Mouse (Mus musculus) embryonic stem cell, embryonic (primary cell): ENCODE measurements around the gene Meis3.

Experiments
- CTCF ChIA-PET, 4 experiments: fragments of 300-600 bp in 2 of 4; fragments of 350-600 bp in 2 of 4; sonication (Branson Sonifier 250); formaldehyde crosslinking; loops; one replicate each; lab custom pipeline; 2022; ENCODE audit warnings: inconsistent platforms in 2 of 4; lab: Charles Lee
- POLR2A ChIA-PET, 4 experiments: fragments of 300-600 bp in 2 of 4; fragments of 350-600 bp in 2 of 4; sonication (Branson Sonifier 250); formaldehyde crosslinking; loops; one replicate each; lab custom pipeline; 2022; ENCODE audit warnings: antibody characterized with exemption in 4 of 4, inconsistent platforms in 1 of 4; lab: Charles Lee

Meis3 gene

DNA sequence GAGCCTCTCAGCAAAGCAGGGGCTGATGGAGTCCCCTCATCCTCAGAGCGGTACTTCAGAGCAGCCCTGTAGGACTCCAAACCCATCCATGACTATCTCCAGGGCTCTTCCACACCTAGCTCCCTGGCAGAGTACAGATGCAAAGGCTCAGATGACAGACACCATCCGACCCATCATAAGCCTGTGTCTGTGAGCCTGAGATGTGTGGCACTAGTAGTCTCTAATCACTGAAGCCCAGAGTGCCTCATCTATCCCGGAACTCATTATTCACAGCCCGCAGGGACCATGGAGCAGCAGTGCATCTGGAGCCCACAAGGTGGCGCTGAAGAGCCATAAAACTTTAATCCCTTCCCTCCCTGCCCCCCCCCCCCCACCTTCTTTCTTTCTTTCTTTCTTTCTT lies 17.4 kb downstream of the Meis3 start:
- CTCF ChIA-PET, result interaction anchor here in 3 of 4 experiments (0.6 to 2.4 kb wide), 9 partner anchors 10 to 102 kb away, joined by 3 to 14 read pairs (median 6); no protein-coding TSS in a partner anchor

DNA sequence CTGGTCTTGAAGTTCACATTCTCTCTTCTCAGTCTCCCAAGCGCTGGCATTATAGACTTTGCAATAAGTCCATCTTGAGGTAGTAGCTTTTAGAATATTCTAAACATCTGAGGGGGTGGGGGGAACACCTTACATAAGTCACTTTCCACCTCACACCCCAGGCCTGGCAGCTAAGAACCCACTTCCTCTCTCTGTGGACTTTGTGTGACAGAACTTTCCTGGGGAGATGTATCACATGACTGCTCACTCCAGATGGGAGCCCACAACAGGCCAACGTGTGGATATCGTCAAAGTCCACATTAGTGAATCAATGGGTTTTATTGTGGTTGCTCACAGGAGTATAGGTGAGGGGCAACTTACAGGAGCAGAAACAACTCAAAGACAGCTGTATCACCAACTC lies 18.8 kb downstream of the Meis3 start:
- ChIA-PET POLR2A (interaction anchor here in 2 of 4 experiments (0.6 to 1.6 kb wide), 4 partner anchors 10 to 152 kb away, joined by 3 to 7 read pairs (median 4); no protein-coding TSS in a partner anchor), CTCF (interaction anchor here (0.6 to 2.4 kb wide), 9 partner anchors 8 to 232 kb away, joined by 3 to 14 read pairs (median 3); no protein-coding TSS in a partner anchor)

More for the DNA sequence above, 17.4 kb downstream of the Meis3 start:
- POLR2A ChIA-PET, result interaction anchor here in 2 of 4 experiments (0.6 to 1.1 kb wide), 4 partner anchors 25 to 139 kb away, joined by 3 to 11 read pairs (median 4); no protein-coding TSS in a partner anchor

DNA sequence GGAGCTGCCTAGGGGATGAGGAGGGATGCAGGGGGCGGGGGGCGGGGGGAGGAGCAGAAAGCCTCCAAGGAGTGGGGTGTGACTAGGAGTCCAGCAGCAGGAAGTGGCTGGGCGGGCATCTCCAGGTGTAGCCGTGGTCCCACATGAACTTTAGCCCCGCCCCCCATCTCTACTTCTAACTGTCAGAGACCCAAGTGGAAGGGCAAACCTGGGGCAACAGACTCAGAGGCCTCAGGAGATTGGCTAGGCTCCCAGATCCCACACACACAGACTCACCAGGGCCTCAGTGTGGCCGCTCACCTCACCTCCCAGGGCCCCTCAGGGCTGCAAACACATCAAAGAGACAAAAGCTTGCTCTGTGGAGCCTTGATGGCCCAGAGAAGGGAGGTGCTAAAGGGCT lies 21.7 kb downstream of the Meis3 start:
- CTCF ChIA-PET, result interaction anchor here in 2 of 4 experiments (0.6 to 1.0 kb wide), 3 partner anchors 66 to 268 kb away, joined by 3 to 6 read pairs (median 3); no protein-coding TSS in a partner anchor

DNA sequence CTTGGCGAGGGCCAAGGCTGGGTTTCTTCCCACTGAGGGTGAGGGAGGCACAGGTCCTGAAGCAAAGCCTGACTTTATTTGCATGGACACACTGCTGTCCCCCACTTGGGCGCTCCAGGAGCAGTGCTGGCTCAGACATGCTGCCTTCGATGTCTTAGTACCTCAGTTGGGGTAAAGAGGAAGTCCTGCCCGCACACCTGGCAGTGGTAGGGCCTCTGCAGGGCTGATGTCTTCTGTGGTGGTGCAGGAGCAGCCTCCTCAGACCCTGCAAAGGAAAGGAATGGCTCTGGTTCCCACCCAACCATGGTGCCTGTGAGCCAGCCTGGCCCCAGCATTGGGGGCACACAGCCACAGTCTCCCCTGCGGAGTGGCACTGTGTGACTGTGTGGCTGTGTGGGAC lies 22.3 kb downstream of the Meis3 start:
- POLR2A ChIA-PET, result interaction anchor here in 1 of 4 experiments (0.6 kb wide), 1 partner anchor 8 kb away, joined by 3 read pairs; no protein-coding TSS in a partner anchor
- CTCF ChIA-PET, result interaction anchor here in 2 of 4 experiments (0.6 to 1.0 kb wide), 2 partner anchors 66 to 268 kb away, joined by 3 to 6 read pairs; no protein-coding TSS in a partner anchor

More for the DNA sequence above, 21.7 kb downstream of the Meis3 start:
- POLR2A ChIA-PET, result interaction anchor here in 1 of 4 experiments (0.6 kb wide), 1 partner anchor 9 kb away, joined by 3 read pairs; no protein-coding TSS in a partner anchor

DNA sequence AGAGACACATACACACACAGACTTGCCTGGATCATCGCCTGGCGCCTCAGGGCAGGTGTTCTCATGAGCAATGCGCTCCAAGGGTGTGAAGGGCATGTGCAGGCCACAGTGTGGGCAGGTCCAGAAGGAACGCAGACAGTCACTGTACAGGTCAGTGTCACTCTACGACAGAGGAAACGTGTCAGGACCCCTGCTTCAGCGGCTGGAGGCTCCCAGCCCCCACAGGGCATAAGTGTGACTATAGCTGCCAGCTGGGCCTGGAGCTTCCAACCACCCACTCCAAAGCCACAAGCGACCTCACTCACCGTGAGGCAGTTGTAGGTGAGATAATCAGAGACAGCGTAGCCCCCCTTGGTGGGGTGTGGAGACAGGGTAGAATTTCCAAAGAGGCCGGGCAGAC lies 23.6 kb downstream of the Meis3 start:
- ChIA-PET POLR2A (interaction anchor here in 1 of 4 experiments (0.6 kb wide), 1 partner anchor 64 kb away, joined by 3 read pairs; no protein-coding TSS in a partner anchor), CTCF (interaction anchor here in 2 of 4 experiments (0.6 to 1.8 kb wide), 3 partner anchors 14 to 64 kb away, joined by 3 to 12 read pairs (median 7); partner anchors contain the start of gene Meis3 (in 1 of the 2))

DNA sequence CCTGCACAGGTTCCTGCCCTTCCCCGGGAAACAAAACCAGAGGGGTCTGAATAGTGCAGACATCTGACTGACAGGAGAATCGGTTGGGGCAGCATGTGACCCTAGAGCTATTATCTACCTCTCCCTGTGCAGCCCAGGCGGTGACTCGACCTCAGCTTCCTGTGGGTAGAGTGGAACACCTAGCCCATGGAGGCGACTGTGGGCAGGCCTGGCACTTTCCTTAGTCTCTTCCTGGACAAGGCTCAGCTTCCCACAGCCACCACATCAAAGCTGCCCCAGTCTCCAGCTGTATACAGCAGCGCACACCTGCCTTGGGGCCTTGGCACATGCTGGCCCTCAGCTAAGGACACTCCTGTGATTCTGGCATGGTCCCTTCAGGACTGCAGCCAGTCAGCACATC lies 26.2 kb downstream of the Meis3 start:
- CTCF ChIA-PET, result interaction anchor here in 3 of 4 experiments (0.6 to 1.1 kb wide), 5 partner anchors 26 to 225 kb away, joined by 3 to 8 read pairs (median 5); partner anchors contain the start of gene Meis3 (in 1 of the 3)
- POLR2A ChIA-PET, result interaction anchor here in 1 of 4 experiments (1.0 to 1.3 kb wide), 3 partner anchors 12 to 72 kb away, joined by 3 to 5 read pairs (median 3); partner anchors contain the start of gene Slc8a2

DNA sequence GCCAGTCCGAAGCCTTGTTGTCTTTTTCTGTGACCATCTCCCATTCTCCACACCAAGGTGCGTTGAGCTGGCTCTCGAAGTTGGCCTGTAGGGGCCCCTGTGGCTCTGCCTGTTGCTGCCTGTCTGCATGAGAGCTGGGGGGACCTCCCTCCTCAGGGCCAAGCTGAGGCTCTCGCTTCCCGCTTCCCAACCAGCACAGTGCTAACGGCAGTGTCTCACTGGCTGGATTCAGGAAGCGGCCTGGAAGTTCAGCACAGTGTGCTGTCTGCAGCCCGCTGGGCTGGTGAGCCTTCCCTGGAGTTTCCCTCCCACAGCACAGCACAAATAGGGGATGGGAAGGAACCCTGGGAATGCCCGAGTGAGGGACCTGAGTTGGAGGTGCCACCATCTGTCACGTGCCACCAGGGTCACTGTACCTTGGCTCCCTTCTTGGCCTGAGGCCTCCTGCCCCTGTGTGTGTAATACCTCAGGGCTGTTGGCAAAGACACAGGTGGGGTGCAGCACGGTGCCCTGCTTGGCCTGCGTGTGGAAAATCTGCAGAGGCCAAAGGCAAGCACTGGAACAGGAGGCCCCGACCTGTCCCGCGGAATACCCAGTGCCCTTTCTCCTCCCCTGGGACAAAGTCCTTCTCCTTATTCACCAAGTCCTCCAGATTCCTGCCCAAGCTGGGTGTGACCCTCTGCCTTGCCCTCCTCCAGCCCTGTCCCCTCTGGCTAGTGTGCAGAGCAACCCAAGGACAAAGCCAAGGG lies 28.0 kb downstream of the Meis3 start:
- POLR2A ChIA-PET, result interaction anchor here in 2 of 4 experiments (0.5 to 1.0 kb wide), 2 partner anchors 20 to 28 kb away, joined by 3 to 5 read pairs; no protein-coding TSS in a partner anchor
- CTCF ChIA-PET, result interaction anchor here in 3 of 4 experiments (0.7 to 1.4 kb wide), 4 partner anchors 60 to 260 kb away, joined by 3 to 9 read pairs (median 3); partner anchors contain the start of gene Inafm1 (in 1 of the 3)

DNA sequence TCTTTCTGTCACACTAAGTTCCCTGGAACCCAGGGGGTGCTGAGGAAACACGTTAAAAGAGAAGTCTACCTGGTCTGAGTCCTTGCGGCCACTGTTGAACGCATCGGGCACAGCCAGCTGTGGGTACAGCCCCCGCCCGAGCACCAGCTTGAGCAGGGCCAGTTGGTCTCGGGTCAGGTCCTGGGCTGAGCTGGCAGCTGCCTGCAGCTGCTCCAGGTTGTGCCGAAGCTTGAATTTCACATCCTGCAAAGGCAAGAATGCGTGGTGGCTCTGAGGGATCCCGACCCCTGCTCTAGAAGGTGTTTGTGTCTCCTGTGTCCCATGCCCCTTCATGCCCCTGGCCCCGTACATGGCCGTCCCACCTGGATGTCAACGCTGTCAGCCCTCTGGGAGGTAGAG lies 28.6 kb downstream of the Meis3 start:
- ChIA-PET POLR2A (interaction anchor here in 1 of 4 experiments (0.5 kb wide), 1 partner anchor 19 kb away, joined by 5 read pairs; no protein-coding TSS in a partner anchor), CTCF (interaction anchor here (0.6 to 1.0 kb wide), 6 partner anchors 29 to 228 kb away, joined by 3 to 4 read pairs (median 3); partner anchors contain the start of gene Meis3 (in 1 of the 4))

DNA sequence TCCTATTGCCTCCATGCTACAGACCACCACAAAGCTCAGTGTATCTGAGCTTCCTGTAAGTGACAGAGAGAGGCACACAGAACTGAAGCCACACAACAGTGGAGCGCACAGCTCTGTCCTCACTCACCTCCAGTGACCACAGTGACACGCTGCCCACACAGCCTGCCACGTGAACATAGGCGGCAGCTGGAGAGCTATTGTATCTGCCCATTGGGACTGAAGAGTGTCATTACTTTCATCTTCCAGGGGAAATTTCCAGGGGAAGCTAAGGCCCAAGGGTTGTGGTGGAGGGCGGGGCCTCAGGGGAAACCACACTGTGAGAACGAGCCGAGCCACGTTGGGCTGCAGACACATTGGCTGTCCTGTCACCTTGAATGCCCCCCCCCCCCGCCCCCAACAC lies 29.9 kb downstream of the Meis3 start:
- ChIA-PET POLR2A (interaction anchor here in 1 of 4 experiments (0.5 kb wide), 1 partner anchor 8 kb away, joined by 3 read pairs; no protein-coding TSS in a partner anchor), CTCF (interaction anchor here (0.5 to 1.5 kb wide), 10 partner anchors 9 to 257 kb away, joined by 3 to 17 read pairs (median 4); partner anchors contain the start of gene Meis3 (in 1 of the 4))

DNA sequence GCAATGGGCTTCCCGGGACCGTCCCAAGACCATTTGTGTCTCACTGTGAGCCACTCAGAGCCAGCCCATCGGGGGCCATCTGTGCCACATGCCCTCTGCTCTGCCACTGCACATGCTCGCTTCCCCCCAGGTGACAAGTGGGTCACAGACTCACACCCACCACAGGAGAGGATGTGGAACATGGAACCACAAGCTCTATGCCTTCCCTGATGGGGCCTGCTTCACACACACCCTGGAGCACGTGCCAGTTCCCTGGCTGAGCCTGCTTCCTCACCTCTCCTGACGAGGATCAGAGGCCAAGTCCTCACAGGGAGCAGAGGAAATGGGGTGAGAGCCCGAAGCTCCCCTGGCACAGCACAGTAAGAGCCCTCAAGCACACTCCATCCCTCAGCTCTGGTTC lies 32.2 kb downstream of the Meis3 start:
- ChIA-PET POLR2A (no interaction called here), CTCF (interaction anchor here in 2 of 4 experiments (0.5 to 1.2 kb wide), 3 partner anchors 14 to 56 kb away, joined by 3 read pairs; no protein-coding TSS in a partner anchor)

DNA sequence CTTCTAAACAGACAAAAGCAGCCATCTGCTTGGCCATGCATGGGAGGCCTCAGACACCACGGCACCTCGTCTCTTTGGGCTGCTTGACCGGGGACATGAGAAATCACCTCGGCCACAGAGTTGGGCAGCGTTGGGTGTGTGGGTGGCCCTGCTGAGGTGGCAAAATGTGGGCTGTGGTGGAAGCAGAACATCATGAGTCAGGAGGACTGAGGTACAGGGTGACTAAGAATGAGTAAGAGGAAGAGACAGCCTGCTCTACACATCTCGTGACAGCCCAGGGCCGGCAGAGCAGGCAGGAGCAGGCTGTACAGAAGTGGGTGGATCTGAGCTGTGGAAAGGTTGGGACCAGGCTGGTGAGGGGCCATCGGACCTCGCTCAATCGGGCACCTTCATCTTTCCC lies 32.6 kb downstream of the Meis3 start:
- POLR2A ChIA-PET, result no interaction called here

DNA sequence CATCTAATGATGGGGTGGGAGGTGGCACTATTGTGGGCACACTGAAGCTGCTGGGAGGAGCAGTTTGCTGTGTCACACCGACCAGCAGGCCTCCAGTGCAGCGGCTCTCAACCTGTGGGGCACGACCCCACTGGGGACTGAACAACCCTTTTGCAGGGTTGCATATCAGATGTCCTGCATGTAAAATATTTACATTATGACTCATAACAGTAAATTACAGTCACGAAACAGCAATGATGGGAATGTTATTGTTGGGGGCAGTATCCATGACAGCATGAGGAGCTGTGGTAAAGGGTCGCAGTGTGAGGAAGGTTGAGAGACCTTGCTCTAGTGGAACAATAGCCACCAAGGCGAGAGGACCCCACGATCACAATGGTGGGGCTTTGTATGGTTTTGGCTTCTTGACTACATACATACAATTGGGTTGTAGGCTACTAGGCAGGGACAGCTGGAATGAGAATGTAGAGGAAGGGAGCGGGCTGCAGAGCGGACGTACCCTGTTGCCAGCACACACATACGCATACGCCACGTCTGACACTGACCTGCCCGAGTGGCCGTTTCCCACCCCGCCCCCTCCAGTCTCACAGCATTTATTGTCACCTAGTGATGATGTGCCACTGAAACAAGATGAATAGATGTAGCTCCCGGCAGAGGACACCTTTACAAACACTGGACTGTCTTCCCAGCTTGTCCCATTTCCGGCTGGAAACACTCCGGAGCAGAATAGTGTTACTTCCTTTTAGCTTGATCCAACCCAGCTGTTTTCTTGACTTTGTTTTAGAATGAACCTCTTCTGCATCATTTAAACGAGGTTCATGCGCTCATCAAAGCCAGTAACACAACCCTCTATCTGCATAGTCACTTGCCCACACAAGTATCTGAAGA lies 34.1 kb downstream of the Meis3 start:
- POLR2A ChIA-PET, result interaction anchor here in 2 of 4 experiments (0.6 to 1.0 kb wide), 2 partner anchors 12 to 725 kb away, joined by 3 to 4 read pairs; no protein-coding TSS in a partner anchor

More for the DNA sequence above, 32.6 kb downstream of the Meis3 start:
- CTCF ChIA-PET, result interaction anchor here in 1 of 4 experiments (0.9 to 1.2 kb wide), 2 partner anchors 19 to 55 kb away, joined by 3 read pairs; no protein-coding TSS in a partner anchor

DNA sequence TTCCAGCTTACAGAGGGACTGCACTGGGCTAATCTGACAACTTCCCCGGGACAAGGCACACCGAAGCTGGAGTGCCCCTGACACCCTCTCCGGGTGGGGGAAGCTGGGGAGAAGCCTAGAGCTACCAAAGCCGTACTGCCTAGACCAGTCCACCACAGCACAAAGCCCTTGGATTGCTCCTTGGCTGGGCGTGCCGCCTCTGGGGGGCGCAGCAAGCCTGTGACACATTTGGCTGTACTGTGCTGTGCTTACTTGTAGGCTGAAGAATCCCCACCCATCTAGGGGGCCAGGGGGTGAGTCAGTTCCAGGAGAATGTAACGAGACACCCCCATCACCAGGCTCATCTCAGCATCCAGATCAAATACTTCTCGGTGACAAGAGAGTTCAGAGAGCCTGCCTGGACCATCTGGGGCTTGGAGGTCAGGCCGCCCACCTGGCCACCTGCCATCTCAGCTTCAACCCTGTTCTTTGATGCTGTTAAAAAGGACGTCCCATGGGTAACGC lies 36.0 kb downstream of the Meis3 start:
- CTCF ChIA-PET, result no interaction called here
- POLR2A ChIA-PET, result interaction anchor here in 1 of 4 experiments (0.6 to 1.3 kb wide), 3 partner anchors 14 to 81 kb away, joined by 3 read pairs; partner anchors contain the start of gene Slc8a2

More for the DNA sequence above, 34.1 kb downstream of the Meis3 start:
- CTCF ChIA-PET, result no interaction called here

DNA sequence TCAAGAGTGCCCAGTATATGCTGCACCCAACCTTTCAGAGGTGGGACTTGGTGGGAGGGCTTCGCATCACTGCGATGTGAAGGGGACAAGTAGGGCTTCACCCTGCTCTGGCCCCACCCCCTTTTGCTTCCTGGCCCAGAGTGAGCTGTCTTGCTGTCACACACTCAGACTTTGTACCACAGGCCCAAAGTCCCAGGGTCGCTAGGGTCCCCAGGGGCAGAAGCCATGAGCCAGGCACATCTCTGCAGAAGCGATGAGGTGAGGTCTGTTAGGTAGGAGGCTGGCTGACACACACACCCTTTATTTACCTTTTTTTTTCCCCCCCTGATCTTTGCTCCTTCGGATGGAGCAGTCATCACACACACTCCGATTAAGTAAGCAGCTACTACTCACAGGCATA lies 38.3 kb downstream of the Meis3 start:
- POLR2A ChIA-PET, result interaction anchor here in 1 of 4 experiments (1.4 to 2.0 kb wide), 3 partner anchors 12 to 82 kb away, joined by 3 to 5 read pairs (median 5); partner anchors contain the start of gene Ccdc9

DNA sequence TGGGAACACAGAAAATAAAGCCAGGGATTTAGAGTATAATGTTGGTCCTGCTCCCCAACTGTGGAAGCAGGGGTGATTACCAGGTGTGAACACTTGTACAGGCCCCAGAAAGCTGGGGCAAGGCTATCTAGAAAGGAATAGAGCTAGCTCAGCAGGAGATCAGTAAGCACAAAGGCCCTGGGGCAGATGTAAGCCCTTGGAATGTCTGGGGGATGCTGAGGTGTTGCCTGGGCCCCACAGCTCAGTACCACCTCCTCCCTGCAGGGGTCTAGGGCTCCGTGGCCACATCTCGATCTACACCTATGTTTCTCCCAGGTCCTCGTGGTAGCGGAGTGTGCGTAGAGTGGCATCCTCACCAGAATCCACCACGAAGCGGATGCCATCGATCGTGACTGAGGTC lies 39.1 kb downstream of the Meis3 start:
- ChIA-PET CTCF (interaction anchor here in 2 of 4 experiments (0.6 to 1.2 kb wide), 4 partner anchors 9 to 444 kb away, joined by 3 to 4 read pairs (median 3); partner anchors contain the start of gene Meis3 (in 1 of the 2)), POLR2A (interaction anchor here in 2 of 4 experiments (0.6 to 2.0 kb wide), 5 partner anchors 9 to 72 kb away, joined by 3 to 5 read pairs (median 3); partner anchors contain the start of gene Ccdc9 (in 1 of the 2))

More for the DNA sequence above, 38.3 kb downstream of the Meis3 start:
- CTCF ChIA-PET, result interaction anchor here in 3 of 4 experiments (0.5 to 1.4 kb wide), 5 partner anchors 14 to 81 kb away, joined by 3 to 4 read pairs (median 3); no protein-coding TSS in a partner anchor

DNA sequence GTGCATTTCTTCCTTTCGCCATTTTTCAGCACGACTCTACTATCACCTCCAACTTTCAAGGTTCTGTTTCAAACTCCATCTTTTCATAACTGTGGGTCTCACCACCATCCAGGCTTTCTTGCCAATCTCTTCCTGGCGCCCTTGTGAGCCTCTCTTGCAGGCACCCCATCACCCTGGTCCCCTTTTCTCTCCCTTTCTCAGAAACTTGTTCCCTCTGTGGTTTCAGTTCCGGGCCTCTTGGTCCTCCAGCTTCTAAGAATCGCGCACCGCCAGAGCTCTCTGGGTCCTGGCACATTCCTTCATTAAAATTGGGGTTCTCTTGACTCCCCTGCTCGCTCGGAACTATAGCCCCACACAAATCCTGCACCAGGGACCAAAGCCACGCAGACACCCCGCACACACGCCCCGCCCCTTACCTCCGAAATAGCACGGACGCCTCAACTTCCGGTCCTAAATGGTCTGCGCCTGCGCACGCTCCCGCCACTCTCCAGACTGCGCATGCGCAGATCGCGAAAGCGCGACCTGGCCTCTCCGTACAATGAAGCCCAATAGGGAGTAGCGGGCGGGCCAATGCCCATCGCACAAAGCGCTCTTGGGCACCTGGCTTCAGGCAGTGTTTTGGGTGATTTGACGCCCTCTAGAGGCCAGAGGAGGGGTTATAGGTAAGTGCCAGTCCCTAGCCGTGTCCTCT lies 46.8 kb downstream of the Meis3 start, which contains the start of gene Dhx34:
Dhx34 (minus strand) TSS at position 456 of the 691 bp plus-strand sequence.
- CTCF ChIA-PET, result interaction anchor here in 3 of 4 experiments (0.6 to 1.5 kb wide), 8 partner anchors 41 to 404 kb away, joined by 3 to 4 read pairs (median 3); no protein-coding TSS in a partner anchor
- POLR2A ChIA-PET, result interaction anchor here in 3 of 4 experiments (0.5 to 1.2 kb wide), 6 partner anchors 10 to 291 kb away, joined by 3 to 5 read pairs (median 4); no protein-coding TSS in a partner anchor
